Mouse (Mus musculus) embryo, embryonic 10 days (tissue): ENCODE results near the gene Dnm3.

ENCODE experiments used
- DNase-seq: peaks from one replicate; pipeline ENCODE4 v3.0.0-alpha.2; 2015; ENCODE audit warnings: low spot score

Dnm3 gene

GRCm38 (mm10) chr1:162324412-162324811 is 153.4 kb downstream of the Dnm3 start:
- DNase-seq, result peak; percentile 51

GRCm38 (mm10) chr1:162323142-162323541 is 154.7 kb downstream of the Dnm3 start:
- DNase-seq, result no peak

GRCm38 (mm10) chr1:162313451-162314276 is 164.2 kb downstream of the Dnm3 start:
- peak; percentile 86 for DNase-seq

- no peak for DNase-seq
These were observed 165.2 kb downstream of the Dnm3 start for GRCm38 (mm10) chr1:162312621-162313020.

- DNase-seq, result no peak
These were observed 165.7 kb downstream of the Dnm3 start for GRCm38 (mm10) chr1:162312152-162312551.

- DNase-seq, result no peak
These were observed 172.6 kb downstream of the Dnm3 start for GRCm38 (mm10) chr1:162305247-162305646.

GRCm38 (mm10) chr1:162302480-162302879 is 175.4 kb downstream of the Dnm3 start:
- DNase-seq, result peak; percentile 44

- DNase-seq, result no peak
These were observed 178.1 kb downstream of the Dnm3 start for GRCm38 (mm10) chr1:162299558-162300319.

- no peak for DNase-seq
These were observed 179.3 kb downstream of the Dnm3 start for GRCm38 (mm10) chr1:162298527-162298926.

- no peak for DNase-seq
These were observed 182.4 kb downstream of the Dnm3 start for GRCm38 (mm10) chr1:162295443-162295842.

GRCm38 (mm10) chr1:162294572-162294910 is 183.3 kb downstream of the Dnm3 start:
- no peak for DNase-seq

GRCm38 (mm10) chr1:162293732-162294571 is 183.9 kb downstream of the Dnm3 start:
- DNase-seq, result no peak

GRCm38 (mm10) chr1:162286910-162287309 is 190.9 kb downstream of the Dnm3 start:
- DNase-seq, result peak; percentile 61

GRCm38 (mm10) chr1:162281981-162282381 is 195.9 kb downstream of the Dnm3 start:
- DNase-seq, result peak; percentile 78

GRCm38 (mm10) chr1:162280052-162280451 is 197.8 kb downstream of the Dnm3 start:
- DNase-seq, result no peak

GRCm38 (mm10) chr1:162276011-162276410 is 201.8 kb downstream of the Dnm3 start:
- peak; percentile 68 for DNase-seq

- DNase-seq, result no peak
These were observed 203.1 kb downstream of the Dnm3 start for GRCm38 (mm10) chr1:162274674-162275248.

- no peak for DNase-seq
These were observed 220.8 kb downstream of the Dnm3 start for GRCm38 (mm10) chr1:162256912-162257607.

GRCm38 (mm10) chr1:162254944-162255343 is 222.9 kb downstream of the Dnm3 start:
- DNase-seq, result peak; percentile 74

GRCm38 (mm10) chr1:162253971-162254641 is 223.7 kb downstream of the Dnm3 start:
- DNase-seq, result peak; percentile 24

- no peak for DNase-seq
These were observed 225.0 kb downstream of the Dnm3 start for GRCm38 (mm10) chr1:162252869-162253268.
